Mouse (Mus musculus): Measurements from ENCODE around the gene Gm21256. TPM values are rescaled to one million over a fixed set of nuclear protein-coding genes. Genes with fewer than 3 reads are reported as not detected.

Gm21256 gene
- polyA plus RNA-seq (2014; fragmentation: Illumina TruSeq; extraction: RNeasy Lipid Tissue Mini Kit (QIAGEN cat#74804); ENCODE audit: low read depth, low replicate concordance) = not detected

GRCm38 (mm10) chrY:47450660-47451059 lies at the start of gene Gm21256:
Gene Gm21256, plus strand, starts transcription at chrY:47450960.

Other genes with a start within 250 kb of the Gm21256 start
- gene Gm21170, start 240.1 kb downstream of the Gm21256 start, polyA plus RNA-seq (2014; fragmentation: Illumina TruSeq; extraction: RNeasy Lipid Tissue Mini Kit (QIAGEN cat#74804); ENCODE audit: low read depth, low replicate concordance) = not detected